Mouse (Mus musculus): ENCODE data around the gene Taf15. TPM values are rescaled to one million over a fixed set of nuclear protein-coding genes. Genes with fewer than 3 reads are reported as not detected.

The Taf15 gene
- polyA plus RNA-seq (2016; fragmentation: Nextera tagmentation; extraction: Ambion mirVana) = 14.2 and 14.6 TPM in 2 replicates

DNA sequence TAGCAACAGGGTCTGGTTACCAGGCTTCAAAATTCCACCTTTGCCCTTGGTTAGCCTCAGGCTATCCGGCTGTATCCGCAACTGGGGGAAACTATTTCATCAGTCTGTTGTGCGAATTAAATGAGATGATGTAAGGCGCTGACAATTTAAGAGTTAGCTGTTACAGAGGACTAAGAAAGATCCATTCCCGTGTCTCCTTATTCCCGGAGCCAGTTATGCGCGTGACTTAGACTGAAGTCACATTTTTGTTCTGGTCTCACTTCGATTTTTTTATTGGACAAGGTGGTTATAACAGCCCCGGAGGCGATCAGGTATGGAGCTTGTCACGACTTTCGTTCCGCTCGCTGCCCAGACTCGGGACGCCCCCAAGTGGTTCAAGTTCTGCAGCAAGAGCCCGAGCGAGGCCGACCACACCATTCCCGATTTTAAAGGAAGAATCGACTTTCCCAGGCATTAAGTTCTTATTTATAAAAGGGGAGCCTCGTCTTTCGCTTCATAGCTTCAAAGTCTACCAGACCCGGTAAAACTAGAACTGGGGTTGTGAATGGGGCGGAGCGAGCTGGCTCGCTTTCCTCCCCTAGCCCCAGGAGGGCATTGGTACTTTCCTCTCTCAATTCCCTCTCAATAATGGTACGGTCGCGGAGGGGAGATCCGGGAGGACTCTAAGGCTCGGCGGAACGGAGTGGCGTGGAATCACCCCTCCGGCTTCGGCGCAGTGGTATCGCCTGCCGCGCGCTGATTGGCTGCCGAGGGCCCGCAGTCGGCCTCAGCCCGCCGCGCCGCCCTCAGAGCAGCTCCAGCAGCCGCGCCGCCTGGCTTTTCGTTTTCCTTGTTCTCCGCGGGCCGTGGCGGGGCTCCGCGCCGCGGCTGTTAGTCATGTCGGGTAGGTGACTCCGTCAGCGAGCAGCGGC is at the start of gene Taf15:
Gene Taf15 (plus strand): TSS at position 763 of the 911 bp plus-strand sequence.
- DNase-seq (ENCODE audit: extremely low spot score, low spot score) = peak; percentile 97
- peak within 1 kb of the TSS; percentile 96 for H3K4me3 ChIP-seq
- H3K36me3 ChIP-seq (replicated peaks) = peaks cover 26% of the 10 kb centered on the region
- peaks cover 24% of the 10 kb centered on the region for H3K4me1 ChIP-seq
- peaks cover 23% of the 10 kb centered on the region for H3K27me3 ChIP-seq (ENCODE audit: poor library complexity, severe bottlenecking)
- H3K9me3 ChIP-seq = no peaks in the 10 kb centered on the region
- peak within 1 kb of the TSS; percentile 99 for H3K27ac ChIP-seq
- under 1% methylated on average over 66 of the region's 66 CpGs for WGBS

DNA sequence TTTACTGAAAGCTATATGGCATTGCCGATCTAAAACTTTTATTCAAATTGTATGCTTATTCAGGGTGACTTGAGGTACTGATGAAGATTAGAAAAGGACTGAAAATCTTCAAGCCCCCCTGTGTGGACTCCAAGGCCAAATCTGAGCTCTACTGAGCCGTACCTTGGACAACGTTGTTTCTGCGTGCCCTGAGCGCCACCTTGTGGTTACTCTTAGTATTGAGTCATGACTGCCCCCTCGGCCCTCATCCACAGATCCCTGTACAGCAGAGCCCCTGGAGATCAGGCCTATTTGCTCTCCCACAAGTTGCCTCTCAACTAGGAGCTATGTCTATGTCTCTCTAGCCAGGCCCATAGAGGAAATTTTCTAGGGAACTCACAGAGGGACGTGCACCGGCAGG is 48.2 kb upstream of the Taf15 start:
- H3K27ac ChIP-seq = no peak overlapping the region
- peaks cover 79% of the 10 kb centered on the region for H3K27me3 ChIP-seq (ENCODE audit: poor library complexity, severe bottlenecking)
- no peak overlapping the region for H3K4me3 ChIP-seq
- peak; percentile 74 for DNase-seq (ENCODE audit: extremely low spot score, low spot score)
- peaks cover 15% of the 10 kb centered on the region; the same call in 1 of the 2 replicates for H3K4me1 ChIP-seq
- no peaks in the 10 kb centered on the region for H3K9me3 ChIP-seq
- 7% methylated on average over 8 of the region's 8 CpGs for WGBS
- H3K36me3 ChIP-seq (replicated peaks) = no peaks in the 10 kb centered on the region

DNA sequence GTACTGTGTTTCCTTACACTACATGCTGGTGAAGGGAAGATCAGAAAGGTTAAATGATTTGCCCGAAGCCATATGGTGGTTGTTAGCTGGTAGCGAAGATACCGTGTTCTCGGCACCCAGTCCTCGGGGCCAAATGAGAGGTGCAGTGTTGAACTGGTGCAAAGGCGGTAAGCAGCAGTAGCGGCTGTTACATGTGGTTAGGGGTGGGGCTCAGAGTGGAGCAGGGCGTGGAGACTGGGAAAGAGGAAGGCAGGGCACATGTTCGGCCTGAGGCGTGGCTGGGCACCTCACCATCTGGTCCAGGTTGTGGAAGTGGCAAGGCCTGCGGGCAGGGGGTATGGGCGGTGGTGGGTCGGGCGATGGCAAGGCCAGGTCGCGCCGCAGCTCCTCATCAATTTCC is 45.9 kb upstream of the Taf15 start:
- 43% methylated on average over 17 of the region's 17 CpGs for WGBS
- Histone ChIP-seq H3K4me1 (peaks cover 16% of the 10 kb centered on the region; the same call in 1 of the 2 replicates), H3K9me3 (no peaks in the 10 kb centered on the region), H3K36me3 (replicated peaks) (no peaks in the 10 kb centered on the region), H3K27ac (no peak overlapping the region), H3K4me3 (peak overlapping the region; percentile 12; the same call in 1 of the 2 replicates), H3K27me3 (ENCODE audit: poor library complexity, severe bottlenecking) (peaks cover 60% of the 10 kb centered on the region)
- DNase-seq (ENCODE audit: extremely low spot score, low spot score) = no peak

DNA sequence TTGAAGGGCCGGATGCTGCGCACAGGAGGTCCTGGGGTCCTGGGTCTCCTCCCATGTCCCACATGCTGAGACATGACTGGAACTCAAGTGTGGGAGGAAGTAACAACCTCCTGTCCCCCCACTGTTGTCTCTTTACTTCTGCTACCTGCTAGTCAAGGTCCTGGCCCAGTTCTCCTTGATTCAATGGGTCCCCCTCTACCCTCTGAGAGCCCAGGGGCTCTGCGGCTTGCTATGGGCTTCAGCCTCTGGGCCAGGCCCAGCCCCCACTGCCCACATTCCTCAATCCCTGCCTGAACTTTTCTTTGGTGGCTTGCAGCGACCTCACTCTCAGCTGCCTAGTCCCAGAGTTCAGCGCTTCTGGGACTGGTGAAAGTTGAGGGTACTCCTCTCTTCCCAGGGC is 43.5 kb upstream of the Taf15 start, which contains the start of gene Gas2l2:
Gene Gas2l2 (minus strand): TSS at position 101 of the 400 bp plus-strand sequence.
- Histone ChIP-seq H3K9me3 (no peaks in the 10 kb centered on the region), H3K36me3 (replicated peaks) (no peaks in the 10 kb centered on the region), H3K27me3 (ENCODE audit: poor library complexity, severe bottlenecking) (peaks cover 48% of the 10 kb centered on the region), H3K4me1 (peaks cover 16% of the 10 kb centered on the region; the same call in 1 of the 2 replicates), H3K4me3 (no peak within 1 kb of the TSS), H3K27ac (no peak within 1 kb of the TSS)
- WGBS = 58% methylated on average over 5 of the region's 5 CpGs
- no peak for DNase-seq (ENCODE audit: extremely low spot score, low spot score)

DNA sequence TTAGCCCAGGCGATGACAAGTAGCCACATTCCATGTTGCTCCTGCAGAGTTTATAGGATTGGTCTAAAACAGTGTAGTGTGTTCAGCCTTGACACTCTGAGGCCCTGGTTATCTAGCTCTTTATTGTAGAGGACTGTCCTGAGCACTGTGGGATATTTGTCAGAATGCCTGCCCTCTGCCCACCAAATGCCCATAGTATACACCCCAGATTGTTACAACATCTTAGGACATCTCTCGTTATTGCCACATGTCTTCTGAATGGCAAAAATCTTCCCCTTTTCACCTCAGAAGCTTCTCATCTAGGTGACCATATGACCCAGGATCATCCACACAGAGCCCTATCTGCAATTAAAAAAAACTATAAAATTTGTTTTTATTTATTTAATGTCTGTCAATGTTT is 40.4 kb upstream of the Taf15 start:
- H3K27me3 ChIP-seq (ENCODE audit: poor library complexity, severe bottlenecking) = peaks cover 24% of the 10 kb centered on the region
- H3K4me1 ChIP-seq = peaks cover 7% of the 10 kb centered on the region; the same call in 1 of the 2 replicates
- no peaks in the 10 kb centered on the region for H3K9me3 ChIP-seq
- WGBS = 80% methylated on average over 2 of the region's 2 CpGs
- DNase-seq (ENCODE audit: extremely low spot score, low spot score) = no peak
- no peak overlapping the region for H3K27ac ChIP-seq
- no peak overlapping the region for H3K4me3 ChIP-seq
- no peaks in the 10 kb centered on the region for H3K36me3 ChIP-seq (replicated peaks)

DNA sequence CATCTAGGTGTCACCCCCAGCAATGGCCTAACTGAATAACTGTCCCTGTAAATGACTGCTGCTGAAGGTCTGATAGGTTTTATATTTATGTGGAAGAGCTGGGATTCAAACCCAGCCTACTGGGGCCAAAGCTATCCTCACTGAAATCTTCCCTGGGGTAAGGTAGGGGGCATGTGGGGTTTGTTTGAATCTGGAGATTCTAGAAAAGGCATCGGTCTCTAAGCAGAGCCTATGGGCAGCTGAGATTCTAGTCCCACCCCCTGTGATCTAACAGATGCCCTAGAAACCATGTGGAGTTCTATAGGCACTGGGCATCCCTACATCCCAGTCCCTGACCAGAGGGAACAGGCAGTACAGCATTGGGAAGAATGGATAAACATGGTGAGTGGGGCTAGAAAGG is 35.5 kb upstream of the Taf15 start, which contains the start of gene 1700020L24Rik:
Gene 1700020L24Rik (plus strand): TSS at position 301 of the 400 bp plus-strand sequence.
- peaks cover 34% of the 10 kb centered on the region for H3K27me3 ChIP-seq (ENCODE audit: poor library complexity, severe bottlenecking)
- peaks cover 20% of the 10 kb centered on the region for H3K4me1 ChIP-seq
- 87% methylated on average over 1 of the region's 1 CpGs for WGBS
- H3K9me3 ChIP-seq = no peaks in the 10 kb centered on the region
- H3K27ac ChIP-seq = no peak within 1 kb of the TSS
- no peak for DNase-seq (ENCODE audit: extremely low spot score, low spot score)
- H3K36me3 ChIP-seq (replicated peaks) = no peaks in the 10 kb centered on the region
- H3K4me3 ChIP-seq = no peak within 1 kb of the TSS

DNA sequence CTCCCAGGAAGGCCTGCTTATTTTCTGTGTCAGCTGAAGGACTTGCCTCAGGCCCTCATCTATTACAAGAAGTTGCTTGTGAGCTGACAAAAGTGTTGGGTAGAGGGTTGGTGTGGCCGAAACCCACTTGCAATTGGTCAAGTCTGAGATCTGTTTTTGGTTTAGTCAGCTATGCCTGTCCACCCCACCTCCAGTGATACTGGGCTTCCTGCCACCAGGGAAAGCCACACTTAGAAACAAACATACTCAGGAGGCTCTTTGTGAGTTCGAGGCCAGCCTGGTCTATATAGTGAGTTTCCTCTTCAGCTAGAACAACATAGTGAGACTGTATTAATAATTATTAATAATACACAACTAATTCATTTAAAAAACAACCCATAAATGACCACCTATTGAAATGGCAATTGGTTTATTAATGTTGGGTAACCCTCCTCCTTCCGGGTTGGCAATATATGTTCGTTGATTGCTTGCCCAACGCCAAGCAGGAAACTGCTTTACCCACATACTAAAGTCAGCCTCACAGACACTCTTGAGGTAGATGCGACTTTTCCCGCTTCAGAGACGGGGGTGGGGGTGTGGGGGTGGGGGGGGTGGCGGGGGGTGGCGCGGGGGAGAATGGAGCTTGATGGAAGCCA is 33.3 kb upstream of the Taf15 start:
- 35% methylated on average over 11 of the region's 11 CpGs for WGBS
- 0 out of 2 replicates have a peak overlapping the region, but pooled peaks have one; percentile 78 for H3K27ac ChIP-seq

DNA sequence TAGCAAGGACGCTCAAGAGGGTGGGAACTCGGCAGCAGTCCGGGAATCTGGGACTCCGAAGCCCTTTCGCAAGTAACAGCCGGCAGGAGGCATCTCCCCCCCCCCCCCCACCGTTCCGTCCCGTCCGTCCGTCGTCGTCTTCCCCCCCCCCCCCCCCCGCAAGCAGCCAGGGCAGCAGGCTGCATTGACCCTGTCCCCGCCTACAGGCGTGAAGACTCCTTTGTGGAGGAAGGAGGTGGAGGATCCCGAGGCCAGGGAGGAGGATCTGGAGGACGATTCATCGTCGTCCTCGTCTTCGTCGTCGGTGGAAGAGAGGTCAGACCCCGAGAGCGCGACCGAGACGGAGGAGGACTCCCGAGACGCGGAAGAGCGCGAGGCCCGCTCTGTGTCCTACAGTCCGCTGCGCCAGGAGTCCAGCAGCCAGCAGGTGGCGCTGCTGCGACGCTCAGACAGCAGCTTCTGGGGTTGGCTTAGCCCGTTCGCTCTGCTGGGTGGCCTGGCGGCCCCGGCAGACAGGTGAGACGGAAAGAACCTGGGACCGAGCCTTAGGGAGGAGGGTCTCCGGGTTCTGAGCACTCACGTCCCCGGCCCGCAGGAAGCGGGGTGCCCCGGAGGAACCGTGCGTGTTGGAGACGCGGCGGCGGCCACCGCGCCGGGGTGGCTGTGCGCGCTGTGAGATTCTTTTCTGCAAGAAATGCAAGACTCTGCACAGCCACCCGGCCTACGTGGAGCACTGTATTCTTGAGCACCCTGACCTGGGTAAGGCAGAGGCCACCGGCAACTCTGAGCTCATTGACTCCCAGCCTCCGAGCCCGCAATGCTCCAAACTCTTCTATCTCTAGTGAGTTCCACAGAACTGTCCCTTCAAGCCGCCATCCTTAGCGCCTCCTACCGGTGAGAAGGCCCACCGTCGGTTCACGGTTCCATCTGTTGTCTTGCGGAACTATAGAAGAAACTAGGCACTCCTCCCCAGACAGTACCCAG is 32.5 kb upstream of the Taf15 start:
- under 1% methylated on average over 66 of the region's 75 CpGs for whole genome bisulfite sequencing
- peak overlapping the region; percentile 73 for H3K4me3 ChIP-seq
- H3K36me3 ChIP-seq (replicated peaks) = no peaks in the 10 kb centered on the region
- peaks cover 45% of the 10 kb centered on the region for H3K4me1 ChIP-seq
- H3K27me3 ChIP-seq (ENCODE audit: poor library complexity, severe bottlenecking) = peaks cover 64% of the 10 kb centered on the region
- H3K9me3 ChIP-seq = 0 out of 2 replicates have a peak, but pooled peaks cover 4% of the 10 kb centered on the region
- DNase-seq (ENCODE audit: extremely low spot score, low spot score) = peak; percentile 88
- H3K27ac ChIP-seq = peak overlapping the region; percentile 78

More for the DNA sequence above, 33.3 kb upstream of the Taf15 start:
- H3K4me3 ChIP-seq = peak overlapping the region; percentile 73
- H3K36me3 ChIP-seq (replicated peaks) = no peaks in the 10 kb centered on the region
- no peaks in the 10 kb centered on the region for H3K9me3 ChIP-seq
- H3K4me1 ChIP-seq = peaks cover 41% of the 10 kb centered on the region
- peaks cover 56% of the 10 kb centered on the region for H3K27me3 ChIP-seq (ENCODE audit: poor library complexity, severe bottlenecking)
- DNase-seq (ENCODE audit: extremely low spot score, low spot score) = no peak

DNA sequence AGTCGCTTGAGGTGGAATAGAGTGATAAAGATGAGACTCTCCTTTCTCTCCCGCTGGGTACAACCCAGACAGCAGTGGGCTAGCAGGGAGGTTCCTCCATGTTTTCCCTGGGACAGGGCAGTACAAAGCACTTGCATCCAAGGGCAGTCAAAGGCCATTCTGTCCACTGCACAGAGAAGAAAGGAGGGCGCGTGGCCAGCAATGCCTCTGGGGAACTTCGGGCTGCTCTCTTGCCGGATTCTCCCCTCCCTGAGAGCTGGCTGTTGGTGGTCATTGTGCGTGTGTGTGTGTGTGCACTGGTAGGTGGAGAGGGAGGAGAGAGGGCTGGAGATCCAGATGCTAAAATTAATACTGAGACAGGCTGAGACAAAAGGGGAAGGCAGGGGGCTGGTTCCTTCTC is 31.7 kb upstream of the Taf15 start:
- DNase-seq (ENCODE audit: extremely low spot score, low spot score) = no peak
- Histone ChIP-seq H3K27me3 (ENCODE audit: poor library complexity, severe bottlenecking) (peaks cover 72% of the 10 kb centered on the region), H3K4me1 (peaks cover 45% of the 10 kb centered on the region), H3K4me3 (no peak overlapping the region), H3K9me3 (0 out of 2 replicates have a peak, but pooled peaks cover 4% of the 10 kb centered on the region), H3K36me3 (replicated peaks) (no peaks in the 10 kb centered on the region), H3K27ac (no peak overlapping the region)
- WGBS = 43% methylated on average over 7 of the region's 7 CpGs

DNA sequence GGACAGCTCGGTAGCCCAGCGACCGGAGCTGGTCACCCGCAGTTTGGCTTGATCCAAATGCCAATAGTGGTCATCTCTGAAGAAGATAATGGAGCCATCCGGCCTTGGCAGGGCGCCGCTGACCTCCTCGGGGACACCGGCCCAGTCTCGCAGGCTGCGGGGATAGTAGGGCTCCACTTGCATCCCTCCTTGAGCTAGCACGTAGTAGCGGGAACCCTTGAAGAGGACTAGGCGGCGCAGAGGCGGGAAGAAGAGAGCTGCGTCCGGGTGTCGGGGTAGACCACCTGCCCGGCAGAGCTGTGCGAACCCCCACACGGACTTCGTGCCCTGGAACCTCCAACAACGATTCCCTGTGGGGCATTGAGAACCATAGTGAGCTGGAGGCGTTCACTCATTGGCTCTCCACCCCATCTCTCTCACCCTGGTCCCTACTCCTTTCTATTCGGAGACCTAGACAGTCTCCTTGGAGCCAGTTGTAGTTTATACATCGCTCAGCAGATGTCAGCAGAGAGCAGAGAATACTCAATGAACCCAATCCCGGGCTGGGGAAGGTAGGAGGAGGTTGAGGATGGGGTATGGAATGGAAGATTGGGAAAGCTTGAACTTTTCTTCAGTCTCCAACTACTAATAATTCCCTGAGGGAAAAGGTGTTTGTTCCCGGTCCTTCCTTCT is 30.2 kb upstream of the Taf15 start:
- H3K4me1 ChIP-seq = peaks cover 50% of the 10 kb centered on the region
- H3K4me3 ChIP-seq = peak overlapping the region; percentile 38
- 12% methylated on average over 29 of the region's 29 CpGs for WGBS

DNA sequence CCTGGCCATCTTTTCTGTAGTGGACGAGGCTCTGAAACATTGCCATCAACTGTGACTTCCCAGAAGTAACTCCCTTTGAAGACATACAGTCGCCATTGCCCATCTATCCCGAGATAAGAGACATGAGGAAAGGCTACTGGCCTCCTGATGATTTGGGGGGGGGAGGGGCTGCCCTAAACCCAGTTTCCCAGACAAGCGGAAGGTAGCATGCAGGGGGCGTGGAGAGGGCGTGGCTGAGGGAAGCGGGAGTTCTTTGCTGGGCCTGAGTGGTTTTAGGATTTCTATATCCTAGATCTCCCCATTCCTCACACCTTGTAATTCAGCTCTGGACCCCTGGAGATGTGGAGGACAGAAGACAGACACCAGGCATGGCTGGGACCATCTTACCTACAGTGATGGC is 29.1 kb upstream of the Taf15 start:
- 9% methylated on average over 7 of the region's 7 CpGs for WGBS
- Histone ChIP-seq H3K27me3 (ENCODE audit: poor library complexity, severe bottlenecking) (peaks cover 85% of the 10 kb centered on the region), H3K27ac (no peak overlapping the region), H3K36me3 (replicated peaks) (no peaks in the 10 kb centered on the region), H3K4me3 (no peak overlapping the region), H3K4me1 (peaks cover 61% of the 10 kb centered on the region), H3K9me3 (0 out of 2 replicates have a peak, but pooled peaks cover 4% of the 10 kb centered on the region)
- DNase-seq (ENCODE audit: extremely low spot score, low spot score) = no peak

More for the DNA sequence above, 30.2 kb upstream of the Taf15 start:
- peaks cover 87% of the 10 kb centered on the region for H3K27me3 ChIP-seq (ENCODE audit: poor library complexity, severe bottlenecking)
- peak; percentile 73 for DNase-seq (ENCODE audit: extremely low spot score, low spot score)
- H3K27ac ChIP-seq = no peak overlapping the region
- no peaks in the 10 kb centered on the region for H3K36me3 ChIP-seq (replicated peaks)
- H3K9me3 ChIP-seq = 0 out of 2 replicates have a peak, but pooled peaks cover 4% of the 10 kb centered on the region
